Mouse (Mus musculus): ENCODE results near the gene Tjp1. TPM values are rescaled to one million over a fixed set of nuclear protein-coding genes. Genes with fewer than 3 reads are reported as not detected.

The Tjp1 gene
- total RNA-seq, 2 experiments from 2014 or later: 97.0 to 117 TPM

DNA sequence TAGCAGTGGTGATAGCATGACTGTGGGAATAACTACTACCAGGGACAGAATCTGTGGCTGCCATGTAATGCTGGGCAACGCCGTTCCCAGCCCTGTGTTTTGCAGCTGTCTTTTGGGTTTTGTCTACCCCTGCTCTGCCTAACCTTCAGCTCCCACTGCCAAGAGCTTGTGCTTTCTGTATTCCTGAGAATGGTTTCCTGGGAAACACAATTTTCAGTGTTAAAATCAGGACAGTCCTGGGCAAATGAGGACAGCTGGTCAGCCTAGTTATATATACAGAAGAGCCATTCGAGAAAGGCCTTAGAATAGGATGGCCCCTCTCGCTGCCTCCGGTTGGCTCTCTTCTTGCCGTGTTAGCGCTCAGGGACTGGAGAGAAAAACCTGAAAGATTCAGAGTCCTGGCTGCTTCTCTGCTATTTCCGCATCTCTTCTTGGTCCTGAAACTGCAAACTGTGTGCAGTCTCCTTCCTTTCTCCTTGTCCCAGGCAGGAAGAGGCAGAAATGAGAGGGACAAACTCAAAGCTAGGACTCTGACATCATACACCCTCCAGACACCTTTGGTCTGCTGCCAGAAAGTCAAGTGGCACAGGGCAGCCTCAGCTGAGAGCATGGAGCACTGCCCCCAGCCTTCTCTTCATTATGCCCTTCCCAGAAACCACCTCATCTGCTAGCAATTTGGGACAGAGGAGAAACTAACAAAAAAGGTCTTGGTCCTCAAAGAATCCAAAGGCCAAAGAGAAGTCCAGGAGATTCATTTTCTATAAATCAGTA lies 139.2 kb downstream of the Tjp1 start:
- DNase-seq: peak; percentile 16

DNA sequence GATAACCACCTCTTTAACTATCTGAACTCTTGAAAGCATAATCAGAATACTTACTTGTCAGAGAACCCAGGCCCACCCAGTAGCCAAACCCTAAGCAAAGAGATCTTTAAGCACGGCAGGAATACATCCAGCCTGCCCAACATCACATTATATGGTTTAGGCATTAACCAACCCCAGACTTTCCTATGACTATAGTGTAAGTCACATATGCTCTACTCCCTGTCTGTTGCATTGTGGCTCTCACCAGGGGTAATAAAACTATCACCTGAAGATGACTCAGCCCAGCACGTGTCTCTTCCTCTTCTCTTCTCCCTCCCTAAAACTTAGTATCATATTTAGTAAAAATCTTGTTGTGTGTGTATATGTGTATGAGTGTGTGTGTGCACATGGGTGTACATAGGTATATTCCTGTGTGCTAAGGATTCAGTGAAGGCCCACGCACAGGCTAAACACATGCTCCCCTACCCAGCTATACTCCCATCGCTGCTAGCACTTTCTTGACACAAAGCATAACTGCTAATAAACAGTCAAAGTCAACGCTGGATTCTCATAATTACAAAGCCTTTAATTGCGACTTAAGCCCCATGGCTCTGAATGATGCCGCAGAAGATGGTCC lies 139.9 kb downstream of the Tjp1 start:
- DNase-seq: no peak

DNA sequence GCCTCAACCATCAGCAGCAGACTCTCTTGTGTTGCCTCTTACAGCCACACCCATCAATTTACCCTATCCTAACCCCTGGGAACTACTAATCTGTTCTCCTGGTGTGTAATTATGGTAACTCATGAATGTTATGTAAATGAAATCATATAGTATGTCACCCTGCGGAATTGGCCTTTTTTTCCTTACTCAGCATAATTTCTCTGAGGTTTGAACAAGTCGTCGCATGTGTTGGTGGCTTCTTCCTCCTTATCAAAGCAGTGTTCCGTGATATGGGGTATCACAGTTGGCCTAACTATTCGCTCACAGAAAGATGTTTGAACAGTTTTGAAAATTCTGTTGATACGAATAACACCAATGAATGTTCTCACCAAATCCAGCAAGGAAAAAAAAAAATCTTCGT lies 142.8 kb downstream of the Tjp1 start:
- no peak for DNase-seq

DNA sequence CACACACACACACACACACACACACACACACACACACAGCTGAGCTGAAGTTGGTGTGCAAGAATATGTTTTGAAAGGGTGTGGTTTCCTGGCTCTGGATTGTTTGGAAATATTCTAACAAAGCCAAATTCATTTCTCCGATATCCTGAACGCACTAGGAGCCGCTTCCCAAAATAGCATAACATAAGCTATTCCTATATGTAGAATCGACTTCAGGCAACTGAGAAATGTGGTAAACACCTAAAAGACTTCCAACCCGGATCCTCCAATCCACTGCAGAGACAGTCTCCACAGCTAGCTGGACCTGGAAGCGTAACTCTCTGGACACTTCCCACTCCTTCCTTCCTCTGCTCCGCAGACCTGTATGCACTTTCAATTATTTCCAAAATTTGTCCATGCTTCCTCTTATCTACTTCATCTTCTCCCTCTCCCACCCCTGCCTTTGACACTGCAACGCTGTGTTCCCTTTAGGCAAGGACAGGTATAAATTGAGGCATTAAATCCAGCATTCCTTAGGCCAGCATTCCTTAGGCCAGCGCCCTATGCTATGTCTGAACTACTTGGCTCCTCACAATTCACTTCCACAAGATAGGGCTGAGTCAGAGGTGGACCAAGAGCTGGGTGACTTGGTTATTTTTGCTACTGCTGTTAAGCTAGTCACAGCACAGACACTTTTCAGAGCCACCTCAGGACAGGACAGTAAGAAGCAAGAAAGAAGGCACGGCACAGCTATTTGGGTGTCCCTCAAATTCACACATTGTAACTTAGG lies 144.9 kb downstream of the Tjp1 start:
- no peak for DNase-seq

DNA sequence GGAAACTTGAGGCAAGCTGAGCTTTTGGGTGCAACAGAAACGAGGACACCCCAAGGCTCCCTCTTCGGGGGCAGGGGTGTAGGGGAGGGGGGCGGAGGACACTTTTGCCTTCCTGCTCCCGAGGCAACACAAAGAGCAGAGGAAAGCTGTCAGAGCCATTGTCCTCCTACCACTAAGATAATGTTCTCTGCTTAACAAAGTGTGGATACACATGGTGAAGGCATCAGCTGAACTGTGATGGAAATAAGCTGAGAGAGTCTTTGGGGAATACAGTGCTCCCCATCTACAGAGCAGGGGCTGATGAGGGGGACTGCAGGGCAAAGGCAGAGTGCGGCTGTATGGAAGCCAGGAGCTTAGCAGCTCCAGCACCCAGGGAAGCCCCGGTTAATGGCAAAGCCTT lies 145.7 kb downstream of the Tjp1 start:
- no peak for DNase-seq

DNA sequence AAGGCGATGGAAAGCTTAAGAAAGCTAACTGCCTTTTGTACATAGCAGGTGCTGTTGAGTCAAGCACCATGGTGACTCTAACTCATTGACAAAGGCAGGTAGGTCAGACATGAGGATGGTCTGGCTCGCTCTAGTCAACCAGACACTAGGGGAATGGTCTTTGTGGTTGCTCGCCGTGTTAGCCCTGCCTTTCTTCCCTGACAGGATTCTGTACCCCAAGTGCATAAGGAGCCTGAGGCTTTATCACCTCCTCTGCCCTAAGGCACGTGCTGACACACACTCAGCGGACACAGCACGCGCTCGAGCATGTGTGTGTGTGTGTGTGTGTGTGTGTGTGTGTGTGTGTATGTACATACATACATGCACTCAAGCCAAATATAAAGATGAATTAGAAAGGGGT lies 146.9 kb downstream of the Tjp1 start:
- DNase-seq: no peak

DNA sequence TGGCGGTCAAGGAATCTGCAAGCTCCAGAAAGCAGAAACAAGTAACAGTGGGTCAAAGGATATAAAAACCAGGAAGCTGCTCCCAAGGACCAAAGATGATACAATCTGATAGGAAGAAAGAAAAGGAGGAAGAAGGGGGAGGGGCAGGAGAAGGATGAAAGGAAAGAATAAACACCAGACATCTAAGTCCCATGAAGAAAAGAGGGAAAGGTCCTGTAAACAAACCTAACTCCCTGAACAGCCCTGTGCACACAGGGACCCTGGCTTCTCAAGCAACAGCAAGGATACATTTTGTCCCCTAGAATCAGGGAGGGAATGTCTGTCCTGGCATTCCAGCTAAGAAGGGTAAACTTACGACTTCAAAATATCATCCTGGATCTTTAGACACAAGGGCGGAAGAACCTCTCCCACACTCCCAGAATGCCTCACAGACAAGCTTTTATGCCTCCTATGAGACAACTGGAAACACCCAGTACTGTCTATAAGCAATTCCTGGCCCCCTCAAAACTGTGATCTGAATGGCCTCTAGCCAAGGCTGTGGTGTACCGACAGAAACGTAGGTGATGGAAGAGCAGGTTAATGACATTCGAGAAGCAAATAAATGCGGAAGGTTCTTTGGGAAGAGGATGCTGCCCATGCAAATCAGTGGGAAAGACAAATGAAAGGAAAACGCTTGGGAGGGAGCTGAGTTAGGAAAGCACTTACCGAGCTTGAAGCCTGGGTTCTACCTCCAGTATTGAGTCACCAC lies 148.6 kb downstream of the Tjp1 start:
- DNase-seq: no peak

DNA sequence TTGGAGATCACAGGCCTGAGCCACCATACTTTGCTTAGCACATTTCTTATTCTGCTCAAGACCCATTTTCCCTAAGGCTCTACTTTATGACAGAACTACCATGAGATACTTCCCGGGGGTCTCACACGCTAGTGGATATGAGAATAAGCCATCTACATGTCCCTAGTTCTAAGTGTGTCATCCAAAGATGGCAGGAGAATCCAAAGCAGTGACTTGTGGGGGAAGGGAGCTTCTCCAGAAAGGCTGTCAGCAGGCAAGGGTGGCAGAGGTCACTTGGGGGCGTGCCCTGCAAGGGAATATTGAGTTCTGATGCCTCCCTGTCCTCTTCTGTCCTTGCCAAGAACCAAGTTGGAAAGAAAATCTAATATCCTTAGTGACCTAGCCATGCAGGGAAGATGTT lies 150.1 kb downstream of the Tjp1 start:
- DNase-seq: no peak

DNA sequence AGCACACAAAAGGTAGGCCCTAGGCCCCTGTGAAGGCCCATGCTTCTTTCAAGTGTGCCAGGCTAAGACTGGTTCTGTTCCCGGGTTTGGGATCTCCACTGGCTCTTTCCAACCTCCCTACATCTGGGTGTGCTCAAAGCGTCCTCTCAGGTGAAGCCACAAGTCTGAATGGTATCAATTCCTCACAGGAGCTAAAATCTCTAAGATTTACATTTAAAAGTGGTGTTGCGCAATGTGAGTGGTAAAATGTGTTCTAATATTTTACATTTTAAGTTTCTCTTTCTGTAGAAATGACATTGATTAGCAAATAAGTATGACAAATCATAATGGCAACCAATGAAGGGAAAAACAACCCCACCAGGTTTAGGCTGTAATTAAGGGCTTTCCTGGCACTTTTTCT lies 152.0 kb downstream of the Tjp1 start:
- no peak for DNase-seq

DNA sequence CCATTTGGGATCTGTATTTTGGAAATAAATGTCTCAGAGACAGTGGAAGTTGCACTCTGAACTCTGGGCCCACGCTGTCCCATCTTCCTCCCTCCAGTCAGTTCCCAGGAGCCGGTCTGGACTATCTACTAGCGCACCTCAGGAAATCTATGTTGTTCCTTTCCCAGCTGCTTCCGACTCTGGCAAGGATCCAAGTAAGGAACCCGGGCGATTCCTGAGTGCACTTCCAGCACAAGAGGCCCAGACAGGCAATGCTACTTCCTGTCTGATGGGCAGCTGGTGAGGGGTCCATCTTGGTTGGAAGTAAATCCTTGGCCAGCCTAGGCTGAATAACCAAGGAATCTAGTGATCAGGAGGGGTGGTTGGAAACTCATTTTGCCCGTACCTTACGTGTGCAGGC lies 152.4 kb downstream of the Tjp1 start:
- DNase-seq: peak; percentile 46

DNA sequence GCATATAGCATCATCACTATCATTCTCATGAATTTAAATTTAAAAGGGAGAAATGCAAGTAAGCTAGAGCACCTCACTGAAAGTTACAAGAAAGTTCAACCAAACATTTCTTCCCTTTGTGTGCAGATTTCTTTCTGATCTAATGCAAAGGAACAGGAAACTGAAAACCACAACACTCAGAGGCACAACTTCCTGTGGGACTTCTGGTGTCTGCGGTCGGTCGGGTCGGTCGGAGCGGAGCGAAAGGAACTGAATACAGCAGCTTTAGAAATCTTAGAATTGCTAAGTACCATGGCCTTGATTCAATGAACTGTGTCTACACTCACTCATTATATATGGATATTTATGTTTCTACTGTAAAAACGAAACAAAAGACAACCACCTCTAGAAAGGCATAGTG lies 154.2 kb downstream of the Tjp1 start:
- DNase-seq: no peak

DNA sequence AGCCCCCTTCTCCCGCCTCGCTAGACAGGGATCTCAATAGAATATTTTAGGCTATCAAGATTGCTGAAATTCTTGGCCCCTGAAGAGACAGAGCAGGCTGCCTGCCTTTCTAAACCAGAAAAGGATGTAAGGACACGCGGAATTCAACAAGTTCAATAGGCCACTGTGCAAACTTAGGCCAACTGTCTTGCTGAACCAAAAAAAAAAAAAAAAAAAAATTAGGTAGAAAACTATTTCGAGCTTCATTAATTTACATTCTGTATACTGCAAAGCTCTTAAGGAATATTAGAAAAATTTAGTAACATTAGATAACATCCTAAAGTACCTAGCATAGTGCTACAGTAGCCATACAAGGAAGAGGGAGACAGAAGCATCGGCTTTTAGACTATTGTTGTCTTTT lies 155.8 kb downstream of the Tjp1 start:
- DNase-seq: no peak

DNA sequence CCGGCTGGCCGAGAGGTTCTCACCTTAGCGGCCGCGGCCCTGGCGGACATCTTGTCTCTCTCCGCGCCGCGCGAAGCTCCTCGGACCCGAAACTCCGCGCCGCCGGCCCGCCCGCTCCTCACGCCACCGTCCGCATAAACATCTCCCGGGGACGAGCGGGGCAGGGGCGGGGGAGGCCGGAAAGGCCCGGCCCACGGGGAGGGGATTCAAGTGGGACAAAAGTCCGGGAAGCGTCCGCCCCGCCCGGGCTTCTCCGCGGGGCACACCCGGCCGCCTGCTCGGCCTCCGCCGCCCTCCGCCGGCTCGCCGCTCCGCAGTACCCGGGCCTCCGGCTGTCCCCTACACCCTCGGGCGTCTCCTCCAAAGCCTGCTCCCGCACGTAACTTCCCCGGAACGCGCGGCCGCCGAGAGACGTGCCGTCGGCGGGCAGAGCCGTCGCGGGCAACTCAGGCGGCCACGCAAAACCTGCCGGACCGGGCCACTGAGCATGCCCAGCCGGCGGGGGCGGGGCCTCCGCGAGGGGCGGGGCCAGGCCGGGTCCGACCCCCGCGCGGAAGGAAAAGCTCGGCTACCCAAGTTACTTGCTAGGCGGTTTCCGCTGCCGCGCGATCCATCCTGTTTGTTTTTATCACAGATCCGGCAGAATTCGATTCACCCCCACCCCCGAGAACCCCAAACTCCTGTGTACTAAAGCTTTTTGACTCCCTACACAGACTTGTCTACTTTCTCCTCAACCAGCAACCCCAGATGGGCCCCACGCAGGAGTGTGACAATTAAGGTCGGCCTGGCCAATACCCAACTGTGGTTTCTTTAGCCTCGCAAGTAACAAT lies 156.6 kb downstream of the Tjp1 start:
- DNase-seq: peak; percentile 97

DNA sequence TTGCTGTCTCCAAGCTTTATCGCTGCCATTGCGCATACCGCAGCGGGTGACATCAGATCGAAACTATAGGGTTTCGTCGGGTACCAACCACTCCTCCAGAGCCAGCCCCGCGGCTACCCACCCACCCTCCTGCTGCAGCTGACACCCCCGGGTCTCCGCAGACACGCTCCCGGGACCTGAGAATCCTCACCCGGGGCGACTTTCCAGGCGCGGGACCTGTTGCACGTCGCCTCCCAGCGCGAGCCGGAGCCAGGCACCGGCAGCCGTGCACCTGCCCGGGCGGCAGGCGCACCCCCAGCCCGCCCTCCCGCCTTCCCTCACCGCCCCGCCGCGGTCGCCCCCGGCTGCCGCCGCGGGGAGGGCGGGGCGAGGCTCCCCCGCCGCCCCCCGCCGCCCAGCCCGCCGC lies 157.2 kb downstream of the Tjp1 start:
- peak; percentile 59 for DNase-seq

DNA sequence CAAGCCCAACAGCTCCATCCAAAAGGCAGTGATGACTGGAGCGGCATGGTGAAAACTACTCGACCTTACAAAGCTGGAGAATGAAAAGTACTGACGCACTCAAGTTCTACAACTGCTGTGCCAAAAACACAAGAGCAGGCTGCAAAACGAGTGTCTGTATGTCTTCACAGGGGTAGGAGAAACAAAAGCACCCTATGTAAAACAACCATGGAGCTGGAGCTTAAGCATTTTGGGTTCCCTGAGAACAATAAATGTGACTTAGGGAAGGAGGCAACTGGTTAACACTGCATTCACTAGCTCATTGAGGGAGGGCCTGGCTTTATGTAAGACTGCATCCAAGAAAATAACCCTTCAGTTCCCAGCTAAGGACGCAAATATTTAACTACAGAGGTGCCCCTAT lies 158.5 kb downstream of the Tjp1 start:
- DNase-seq: no peak

DNA sequence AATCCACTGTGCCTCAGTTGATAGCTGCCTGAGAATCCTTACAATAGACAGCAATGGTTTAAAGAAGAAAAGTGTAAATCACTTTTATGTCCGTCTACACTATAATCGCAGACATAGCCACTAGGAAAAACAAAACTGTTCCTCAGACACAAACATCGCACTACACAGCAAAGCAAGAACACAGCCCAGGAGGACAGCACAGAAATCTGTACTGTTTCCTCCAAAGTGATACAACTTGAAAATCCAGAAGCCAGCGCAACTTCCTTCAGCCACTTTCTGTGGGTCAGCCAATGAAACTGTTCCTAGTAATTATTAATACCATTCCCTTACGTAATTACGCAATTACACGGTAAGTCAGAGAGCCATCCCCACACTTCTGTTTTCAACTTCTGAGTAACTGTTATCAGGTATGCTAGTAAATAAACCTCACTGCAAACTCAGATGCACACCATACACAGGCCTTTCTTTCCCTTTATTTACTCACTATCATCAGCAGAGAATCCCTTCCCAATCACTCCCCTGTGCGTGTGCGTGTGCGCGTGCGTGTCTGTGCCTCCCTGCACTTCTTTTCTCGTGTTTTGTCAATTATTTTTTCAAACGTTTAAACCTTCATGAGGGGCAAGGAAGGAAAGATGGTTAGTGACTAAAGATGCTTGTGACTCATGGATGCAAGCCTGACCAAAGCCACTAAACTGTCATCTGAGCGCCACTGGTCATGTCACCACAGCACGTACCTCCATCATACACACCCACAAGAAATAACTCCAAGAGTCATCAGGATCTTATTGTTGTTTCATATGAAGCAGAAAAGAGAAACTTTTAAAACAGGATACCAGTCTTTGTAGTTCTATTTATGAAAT lies 160.0 kb downstream of the Tjp1 start:
- no peak for DNase-seq

DNA sequence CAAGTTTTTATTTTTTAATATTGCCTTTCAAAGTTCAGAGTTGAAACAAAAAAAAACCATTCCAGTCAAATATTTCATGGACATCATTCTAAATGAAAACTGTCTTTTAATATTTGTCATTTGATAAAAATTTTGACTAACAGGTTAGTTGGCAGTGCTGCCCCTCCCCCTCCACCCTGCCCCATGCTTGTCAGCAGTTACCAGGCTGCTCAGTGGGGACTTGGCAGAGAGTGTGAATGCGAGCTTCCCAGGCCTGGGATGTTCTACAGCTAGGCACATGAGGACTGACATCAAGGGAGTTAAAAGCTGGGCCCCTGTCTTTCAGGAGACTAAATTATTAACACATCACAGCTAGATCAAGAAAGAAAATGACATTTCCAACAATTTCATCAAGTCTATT lies 161.4 kb downstream of the Tjp1 start:
- DNase-seq: peak; percentile 56

DNA sequence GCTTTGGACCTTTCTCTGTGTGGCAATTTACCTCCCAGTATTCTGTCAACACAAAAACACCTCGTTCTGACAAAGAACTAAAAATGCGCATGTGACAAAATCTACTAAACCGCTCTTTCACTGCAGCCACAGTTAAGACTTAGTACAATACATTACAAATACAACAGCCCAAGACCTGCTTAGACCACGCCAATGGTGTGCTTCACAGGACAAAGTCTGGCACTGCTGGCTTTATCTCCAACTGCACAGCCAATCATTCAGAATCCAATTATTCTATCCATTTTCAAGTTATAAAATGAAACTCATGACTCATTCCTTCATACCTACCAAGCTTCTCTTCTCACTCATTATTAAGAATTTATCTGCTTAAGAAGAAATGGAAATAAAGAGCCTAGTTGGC lies 162.0 kb downstream of the Tjp1 start:
- DNase-seq: no peak

DNA sequence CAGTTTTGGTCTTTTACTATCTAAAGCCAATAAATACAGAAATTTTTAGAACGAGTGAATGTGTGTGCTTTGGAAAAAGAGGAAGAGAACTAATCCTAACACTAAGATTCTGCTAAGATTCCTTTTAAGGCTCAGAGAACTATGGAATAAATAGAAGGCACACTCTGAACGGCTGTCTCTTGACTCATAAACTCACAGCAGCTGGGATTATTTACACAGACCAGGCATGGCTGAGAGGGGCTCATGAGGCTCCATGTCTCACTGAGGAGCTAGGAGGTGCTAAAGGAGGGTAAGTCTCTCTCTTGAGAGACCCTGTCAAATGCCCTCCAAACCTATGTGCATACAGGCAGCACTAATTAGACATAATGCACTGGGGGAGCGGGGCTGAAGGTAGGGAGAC lies 167.3 kb downstream of the Tjp1 start:
- no peak for DNase-seq

DNA sequence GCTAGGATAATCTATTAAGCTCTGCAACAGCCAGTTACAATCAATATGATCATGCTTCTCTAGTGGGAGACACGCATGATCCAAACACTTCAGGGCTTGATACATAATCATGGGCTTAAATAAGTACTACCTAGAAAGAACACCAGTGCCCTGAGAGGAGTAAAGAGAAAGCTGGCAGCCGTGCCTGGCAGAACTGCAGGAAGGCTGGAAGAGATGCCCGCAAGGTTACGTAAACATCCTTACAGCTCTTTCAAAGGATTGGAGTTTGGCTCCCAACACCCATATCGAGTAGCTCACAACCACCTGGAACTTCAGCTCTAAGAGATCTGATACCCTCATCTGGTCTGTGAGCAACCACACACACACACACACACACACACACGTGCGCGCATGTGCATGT lies 167.8 kb downstream of the Tjp1 start:
- peak; percentile 38 for DNase-seq

DNA sequence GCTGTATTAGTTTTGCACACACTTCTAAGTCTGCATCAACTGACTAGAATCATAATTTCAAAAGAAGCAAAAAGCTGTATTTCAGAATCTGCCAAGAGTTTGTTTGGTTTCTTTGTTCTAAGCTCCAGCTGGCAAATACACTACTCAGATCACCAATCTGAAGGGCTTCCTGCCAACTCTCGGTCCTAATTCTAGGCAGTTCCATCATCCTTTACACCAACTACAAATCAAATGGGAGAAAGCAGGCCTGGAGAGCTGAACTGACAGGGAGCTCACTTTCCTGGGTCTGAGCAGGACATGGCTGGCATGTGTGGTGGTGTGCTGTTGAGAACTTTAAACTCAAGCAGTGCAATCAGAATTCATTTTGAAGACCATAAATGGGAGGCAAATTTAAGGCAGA lies 170.0 kb downstream of the Tjp1 start:
- peak; percentile 66 for DNase-seq
